Comparison of ENCODE assay signal across 14 mouse cellular contexts in genomic region chr1:154555811-154556210, GRCm38 (mm10).
DNase-seq lines count a peak whose midpoint lies in the region; ATAC-seq and TF ChIP-seq lines count a peak whose summit lies in the region.
"Had no signal": no experiment of that assay in that cellular context is flagged by ENCODE, and none has a peak within 500 bp of the region (broad histone marks: within the 10 kb centered on the region; RNA-seq: fewer than 3 reads in every experiment).

No protein-coding gene starts in this region.

- no peak overlapping the region for H3K4me3 ChIP-seq in hindbrain, embryonic 13.5 days
- no peak overlapping the region for H3K4me3 ChIP-seq in hindbrain, embryonic 10.5 days
- no peak overlapping the region for H3K4me3 ChIP-seq in hindbrain, embryonic 16.5 days (ENCODE audit: low read length)
- H3K4me3 ChIP-seq: kidney, embryonic 15.5 days; neural tube, embryonic 12.5 days had no signal

- 38% methylated on average over 1 of the region's 1 CpGs for WGBS in hindbrain, embryonic 13.5 days
- WGBS in hindbrain, embryonic 10.5 days, result 74% methylated on average over 1 of the region's 1 CpGs
- WGBS in hindbrain, embryonic 16.5 days, result 35% methylated on average over 1 of the region's 1 CpGs

- no peak for TF ChIP-seq POLR2A in brain, embryonic 14.5 days (IDR thresholded peaks at IDR 0.05; ENCODE audit: borderline replicate concordance, extremely low read depth, insufficient read depth, insufficient read length, poor library complexity, severe bottlenecking)

- no peaks in the 10 kb centered on the region for H3K9me3 ChIP-seq in hindbrain, embryonic 13.5 days
- no peaks in the 10 kb centered on the region for H3K9me3 ChIP-seq in hindbrain, embryonic 10.5 days
- no peaks in the 10 kb centered on the region for H3K9me3 ChIP-seq in hindbrain, embryonic 16.5 days (ENCODE audit: control insufficient read depth, low read length)
- H3K9me3 ChIP-seq: kidney, embryonic 15.5 days; neural tube, embryonic 12.5 days had no signal

- DNase-seq in embryo, embryonic 10 days (ENCODE audit: low spot score), result peak; percentile 39
- DNase-seq in embryo, embryonic 9.5 days (ENCODE audit: extremely low spot score), result no peak
- DNase-seq in hindbrain, embryonic 10.5 days (ENCODE audit: low spot score), result no peak
- DNase-seq in brain, embryonic 14.5 days (ENCODE audit: low read depth), result peak; percentile 81
- no peak for DNase-seq in gastrocnemius, postnatal 14 days
- no peak for DNase-seq in cerebellum, adult 18-20 months
- DNase-seq: cerebellum, postnatal 10 days; left cerebral cortex, postnatal 4 days; right cerebral cortex, postnatal 25 days had no signal

- H3K27me3 ChIP-seq in hindbrain, embryonic 13.5 days, result no peaks in the 10 kb centered on the region
- H3K27me3 ChIP-seq in hindbrain, embryonic 10.5 days (ENCODE audit: insufficient read depth, poor library complexity, severe bottlenecking), result no peaks in the 10 kb centered on the region
- no peaks in the 10 kb centered on the region for H3K27me3 ChIP-seq in hindbrain, embryonic 16.5 days (replicated peaks; ENCODE audit: control insufficient read depth, insufficient read depth, low read length)
- H3K27me3 ChIP-seq: kidney, embryonic 15.5 days; neural tube, embryonic 12.5 days had no signal

- H3K9ac ChIP-seq in hindbrain, embryonic 13.5 days, result no peak overlapping the region
- no peak overlapping the region for H3K9ac ChIP-seq in hindbrain, embryonic 16.5 days (ENCODE audit: low read depth, low read length)
- H3K9ac ChIP-seq: kidney, embryonic 15.5 days; neural tube, embryonic 12.5 days had no signal

- peaks cover 10% of the 10 kb centered on the region for H3K4me1 ChIP-seq in hindbrain, embryonic 13.5 days (replicated peaks)
- H3K4me1 ChIP-seq in hindbrain, embryonic 10.5 days (replicated peaks), result 0 out of 2 replicates have a peak, but pooled peaks cover 7% of the 10 kb centered on the region
- H3K4me1 ChIP-seq in hindbrain, embryonic 16.5 days (ENCODE audit: control insufficient read depth, insufficient read depth, low read depth, low read length), result peaks cover 7% of the 10 kb centered on the region
- H3K4me1 ChIP-seq: kidney, embryonic 15.5 days; neural tube, embryonic 12.5 days had no signal

- intact Hi-C loops in gastrocnemius, postnatal 14 days (cut with DNase I; ENCODE audit: low total_unique reads), result no loop called here

- no peaks in the 10 kb centered on the region for H3K36me3 ChIP-seq in hindbrain, embryonic 13.5 days
- no peaks in the 10 kb centered on the region for H3K36me3 ChIP-seq in hindbrain, embryonic 10.5 days
- H3K36me3 ChIP-seq in hindbrain, embryonic 16.5 days (ENCODE audit: control insufficient read depth, insufficient read depth, low read length), result no peaks in the 10 kb centered on the region
- H3K36me3 ChIP-seq: kidney, embryonic 15.5 days; neural tube, embryonic 12.5 days had no signal

- H3K4me2 ChIP-seq in hindbrain, embryonic 13.5 days, result no peak overlapping the region
- no peak overlapping the region for H3K4me2 ChIP-seq in hindbrain, embryonic 16.5 days (ENCODE audit: low read length)
- H3K4me2 ChIP-seq: kidney, embryonic 15.5 days; neural tube, embryonic 12.5 days had no signal

- peak overlapping the region; percentile 26; the same call in 1 of the 2 replicates for H3K27ac ChIP-seq in hindbrain, embryonic 13.5 days
- no peak overlapping the region for H3K27ac ChIP-seq in hindbrain, embryonic 10.5 days
- peak overlapping the region; percentile 30 for H3K27ac ChIP-seq in hindbrain, embryonic 16.5 days (ENCODE audit: low read depth, low read length)
- H3K27ac ChIP-seq: kidney, embryonic 15.5 days; neural tube, embryonic 12.5 days had no signal

- TF ChIP-seq CTCF in brain, embryonic 14.5 days (IDR thresholded peaks at IDR 0.05; ENCODE audit: borderline replicate concordance, extremely low read depth, insufficient read depth, insufficient read length), result no peak

- ATAC-seq in hindbrain, embryonic 13.5 days (ENCODE audit: low FRiP score), result no peak
- ATAC-seq in hindbrain, embryonic 16.5 days, result peak; percentile 69
- ATAC-seq: Patski had no signal

Comparison
In these comparisons a context has a peak if more than half of its experiments do, and no peak if none do; other contexts are left out.
1. DNase-seq: peak in embryo, embryonic 10 days (single experiment) and brain, embryonic 14.5 days (single experiment); none in embryo, embryonic 9.5 days (single experiment), hindbrain, embryonic 10.5 days (single experiment), gastrocnemius, postnatal 14 days (single experiment) and cerebellum, adult 18-20 months (0 of 2).